Mouse (Mus musculus) forebrain, embryonic 14.5 days (tissue): ENCODE data around the gene Igfbp6. TPM values are rescaled to one million over a fixed set of nuclear protein-coding genes. Genes with fewer than 3 reads are reported as not detected.

ENCODE experiments used
- ATAC-seq: fragments of 200-750 bp; cut with Nextera tagmentation; 2 replicates; pipeline ENCODE4 v1.8.0; 2017; ENCODE audit warnings: mild to moderate bottlenecking, moderate library complexity
- DNase-seq: peaks from one replicate; pipeline ENCODE4 v3.0.0-alpha.2; 2015; ENCODE audit warnings: low spot score
- H3K27ac ChIP-seq: fragments of 300-500 bp; sonication (generic); 2 replicates; pipeline ENCODE4 v1.5.1; 2014; ENCODE audit warnings: low read depth, mild to moderate bottlenecking, control low read depth, low read length, moderate library complexity
- H3K27me3 ChIP-seq: fragments of 300-500 bp; sonication (generic); replicated peaks from 2 replicates; pipeline ENCODE4 v1.6.1; 2014; ENCODE audit warnings: low read length, control low read depth, mixed read lengths; ENCODE audit not compliant: control insufficient read depth, insufficient read depth
- H3K36me3 ChIP-seq: fragments of 300-500 bp; sonication (generic); 2 replicates; pipeline ENCODE4 v1.6.1; 2014; ENCODE audit warnings: low read length, control low read depth; ENCODE audit not compliant: control insufficient read depth, insufficient read depth
- H3K4me1 ChIP-seq: fragments of 300-500 bp; sonication (generic); 2 replicates; pipeline ENCODE4 v1.6.1; 2014; ENCODE audit warnings: antibody characterized with exemption, low read length, control low read depth; ENCODE audit not compliant: control insufficient read depth, insufficient read depth
- H3K4me2 ChIP-seq: fragments of 300-500 bp; sonication (generic); 2 replicates; pipeline ENCODE4 v1.6.1; 2014; ENCODE audit warnings: mild to moderate bottlenecking, control low read depth, low read length
- H3K4me3 ChIP-seq: fragments of 300-500 bp; sonication (generic); 2 replicates; pipeline ENCODE4 v1.5.1; 2014; ENCODE audit warnings: low read depth, low read length, control low read depth
- H3K9ac ChIP-seq: fragments of 300-500 bp; sonication (generic); 2 replicates; pipeline ENCODE4 v1.6.1; 2014; ENCODE audit warnings: mild to moderate bottlenecking, low read length, control low read depth, moderate library complexity
- H3K9me3 ChIP-seq: fragments of 300-500 bp; sonication (generic); replicated peaks from 2 replicates; pipeline ENCODE4 v1.6.1; 2016; ENCODE audit warnings: low read length, control low read depth, mixed read lengths; ENCODE audit not compliant: control insufficient read depth
- WGBS: fragments of 180-500 bp; shearing (Covaris S2); extraction: QIAGEN DNeasy Blood & Tissue Kit; methylation state at CpG from one replicate; pipeline ENCODE4 v1.1.7; 2014; 5-methylcytosine and 5-hydroxymethylcytosine counted together
- polyA plus RNA-seq: library from polyadenylated mRNA; unstranded; fragments of >200 nt; fragmentation: Nextera tagmentation; extraction: Ambion mirVana; gene quantifications from 2 replicates; pipeline ENCODE4 v1.2.1, GENCODE M21; 2014

Igfbp6 gene
- polyA plus RNA-seq, 1 experiment from 2014 or later, result 1.3 TPM

DNA sequence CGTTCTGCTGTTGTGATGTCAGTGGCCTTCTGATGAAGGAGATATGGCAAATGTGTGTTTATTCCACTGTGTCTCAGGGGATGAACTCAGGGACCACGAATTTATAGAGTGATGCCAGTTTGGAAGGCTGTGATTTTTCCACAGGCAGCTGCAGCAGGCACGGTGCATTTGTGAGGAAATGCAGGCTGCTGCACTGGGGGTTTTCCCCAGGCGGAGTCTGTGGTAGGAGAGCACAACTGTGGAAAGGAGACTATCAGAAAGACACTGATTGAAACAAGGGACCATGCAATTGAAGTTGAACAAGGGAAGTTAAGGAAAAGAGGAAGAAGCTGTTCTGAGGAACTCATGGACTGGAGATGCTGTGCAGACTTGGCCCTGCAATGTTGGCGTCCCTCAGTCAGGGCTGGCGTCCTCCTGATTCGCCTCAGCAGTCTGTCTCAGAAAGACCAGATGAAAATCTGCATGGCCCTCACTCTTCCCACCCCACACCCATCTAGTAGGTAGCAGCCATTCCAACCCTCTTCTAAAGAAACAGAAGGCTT is 48.2 kb downstream of the Igfbp6 start:
- H3K4me3 ChIP-seq, result no peak overlapping the region
- no peaks in the 10 kb centered on the region for H3K27me3 ChIP-seq
- no peaks in the 10 kb centered on the region for H3K36me3 ChIP-seq
- no peak overlapping the region for H3K9ac ChIP-seq
- H3K4me2 ChIP-seq, result no peak overlapping the region
- H3K9me3 ChIP-seq, result no peaks in the 10 kb centered on the region
- ATAC-seq (no peak), DNase-seq (no peak)
- WGBS, result 89% methylated on average over 7 of the region's 7 CpGs
- H3K4me1 ChIP-seq, result no peaks in the 10 kb centered on the region
- H3K27ac ChIP-seq, result no peak overlapping the region

DNA sequence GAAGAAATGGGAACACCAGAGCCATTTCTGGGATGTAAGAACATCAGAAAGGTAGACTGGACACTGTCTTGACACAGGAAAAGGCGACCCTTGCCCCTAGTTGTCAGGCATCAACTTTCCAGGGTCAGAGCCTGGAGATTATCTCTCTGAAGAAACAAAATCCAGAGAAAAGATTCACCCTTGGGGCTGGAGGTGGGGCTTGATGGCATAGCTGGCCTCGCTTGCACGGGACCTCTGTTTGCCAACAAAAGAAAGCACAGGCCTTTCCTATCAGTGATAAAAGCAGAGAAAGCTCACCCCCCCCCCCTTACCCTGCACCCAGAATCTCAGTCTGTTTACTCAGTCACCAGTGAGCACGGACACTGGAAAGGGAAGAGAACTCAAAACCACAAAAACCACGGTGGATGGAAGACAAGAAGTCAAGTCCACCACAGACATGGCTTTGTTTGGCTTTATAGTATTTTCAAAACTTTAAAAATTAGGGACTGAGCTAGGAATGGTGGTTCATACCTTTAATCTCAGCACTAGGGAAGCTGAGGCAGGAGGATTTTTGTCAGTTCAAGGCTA is 48.7 kb downstream of the Igfbp6 start:
- 79% methylated on average over 5 of the region's 5 CpGs for WGBS
- Histone ChIP-seq H3K27me3 (no peaks in the 10 kb centered on the region), H3K4me3 (no peak overlapping the region), H3K4me2 (no peak overlapping the region), H3K27ac (no peak overlapping the region), H3K9ac (no peak overlapping the region), H3K9me3 (no peaks in the 10 kb centered on the region), H3K4me1 (no peaks in the 10 kb centered on the region), H3K36me3 (no peaks in the 10 kb centered on the region)
- no peak for DNase-seq
- ATAC-seq, result no peak

- ATAC-seq, result no peak
- no peaks in the 10 kb centered on the region for H3K27me3 ChIP-seq
- no peak overlapping the region for H3K9ac ChIP-seq
- H3K4me3 ChIP-seq, result no peak overlapping the region
- 84% methylated on average over 4 of the region's 4 CpGs for WGBS
- DNase-seq, result no peak
- no peak overlapping the region for H3K27ac ChIP-seq
- H3K9me3 ChIP-seq, result no peaks in the 10 kb centered on the region
- no peaks in the 10 kb centered on the region for H3K36me3 ChIP-seq
- H3K4me2 ChIP-seq, result no peak overlapping the region
- H3K4me1 ChIP-seq, result no peaks in the 10 kb centered on the region
Observed at GRCm38 (mm10) chr15:102193652-102194051, 49.5 kb downstream of the Igfbp6 start.

- no peaks in the 10 kb centered on the region for H3K27me3 ChIP-seq
- H3K27ac ChIP-seq, result no peak overlapping the region
- DNase-seq, result no peak
- no peak overlapping the region for H3K9ac ChIP-seq
- WGBS, result 89% methylated on average over 4 of the region's 4 CpGs
- no peak overlapping the region for H3K4me2 ChIP-seq
- no peak for ATAC-seq
- H3K4me3 ChIP-seq, result no peak overlapping the region
- no peaks in the 10 kb centered on the region for H3K9me3 ChIP-seq
- no peaks in the 10 kb centered on the region for H3K4me1 ChIP-seq
- H3K36me3 ChIP-seq, result no peaks in the 10 kb centered on the region
Observed at GRCm38 (mm10) chr15:102194439-102194838, 50.3 kb downstream of the Igfbp6 start.

GRCm38 (mm10) chr15:102195373-102195772 is 51.2 kb downstream of the Igfbp6 start:
- H3K27ac ChIP-seq, result no peak overlapping the region
- WGBS, result 88% methylated on average over 4 of the region's 4 CpGs
- no peaks in the 10 kb centered on the region for H3K36me3 ChIP-seq
- no peak overlapping the region for H3K4me3 ChIP-seq
- DNase-seq (no peak), ATAC-seq (no peak)
- H3K9me3 ChIP-seq, result no peaks in the 10 kb centered on the region
- no peak overlapping the region for H3K4me2 ChIP-seq
- no peaks in the 10 kb centered on the region for H3K4me1 ChIP-seq
- H3K9ac ChIP-seq, result no peak overlapping the region
- H3K27me3 ChIP-seq, result no peaks in the 10 kb centered on the region

- no peaks in the 10 kb centered on the region for H3K27me3 ChIP-seq
- DNase-seq (no peak), ATAC-seq (no peak)
- WGBS, result 85% methylated on average over 4 of the region's 4 CpGs
- H3K9ac ChIP-seq, result no peak overlapping the region
- H3K36me3 ChIP-seq, result no peaks in the 10 kb centered on the region
- peaks cover 4% of the 10 kb centered on the region for H3K4me1 ChIP-seq
- H3K27ac ChIP-seq, result no peak overlapping the region
- H3K4me3 ChIP-seq, result no peak overlapping the region
- H3K4me2 ChIP-seq, result no peak overlapping the region
- no peaks in the 10 kb centered on the region for H3K9me3 ChIP-seq
Observed at GRCm38 (mm10) chr15:102198841-102199240, 54.7 kb downstream of the Igfbp6 start.

Other genes starting within 250 kb of the Igfbp6 start
- not detected in 2 replicates for gene Krt4, start 219.6 kb upstream of the Igfbp6 start, polyA plus RNA-seq
- gene Krt79, start 204.0 kb upstream of the Igfbp6 start, polyA plus RNA-seq, result 0.10 and 0.27 TPM in 2 replicates
- not detected in 2 replicates for gene Krt78, start 190.1 kb upstream of the Igfbp6 start, polyA plus RNA-seq
- 2.7 and 3.7 TPM in 2 replicates for gene Krt8, start 139.9 kb upstream of the Igfbp6 start, polyA plus RNA-seq
- gene Krt18, start 116.2 kb upstream of the Igfbp6 start, polyA plus RNA-seq, result 5.6 and 7.1 TPM in 2 replicates
- gene Eif4b, start 70.6 kb upstream of the Igfbp6 start, polyA plus RNA-seq, result 99.3 and 100 TPM in 2 replicates
- 5.5 and 8.2 TPM in 2 replicates for gene Tns2, start 43.9 kb upstream of the Igfbp6 start, polyA plus RNA-seq
- gene Spryd3, start 8.1 kb upstream of the Igfbp6 start, polyA plus RNA-seq, result 20.9 and 28.1 TPM in 2 replicates
- not detected in 2 replicates for gene Soat2, start 6.2 kb downstream of the Igfbp6 start, polyA plus RNA-seq
- 52.1 and 60.4 TPM in 2 replicates for gene Zfp740, start 58.9 kb downstream of the Igfbp6 start, polyA plus RNA-seq
- 23.3 and 25.6 TPM in 2 replicates for gene Csad, start 60.4 kb downstream of the Igfbp6 start, polyA plus RNA-seq
- gene Itgb7, start 87.6 kb downstream of the Igfbp6 start, polyA plus RNA-seq, result 0.38 and 0.49 TPM in 2 replicates
- gene Rarg, start 113.2 kb downstream of the Igfbp6 start, polyA plus RNA-seq, result 4.0 and 5.3 TPM in 2 replicates
- gene Gm9918, start 126.2 kb downstream of the Igfbp6 start, polyA plus RNA-seq, result not detected in 2 replicates
- gene Mfsd5, start 135.1 kb downstream of the Igfbp6 start, polyA plus RNA-seq, result 43.8 and 48.8 TPM in 2 replicates
- gene Espl1, start 151.9 kb downstream of the Igfbp6 start, polyA plus RNA-seq, result 11.5 and 13.5 TPM in 2 replicates
- 509 and 642 TPM in 2 replicates for gene Pfdn5, start 181.8 kb downstream of the Igfbp6 start, polyA plus RNA-seq
- gene Myg1, start 187.3 kb downstream of the Igfbp6 start, polyA plus RNA-seq, result 90.9 and 108 TPM in 2 replicates
- 43.2 and 48.2 TPM in 2 replicates for gene Aaas, start 206.4 kb downstream of the Igfbp6 start, polyA plus RNA-seq
- 0.33 and 0.39 TPM in 2 replicates for gene Sp7, start 222.8 kb downstream of the Igfbp6 start, polyA plus RNA-seq